In genomic region chr7:16049576-16049915, GRCm38 (mm10) we compare ENCODE assay signal across 8 mouse cellular contexts. TPM values are rescaled to one million over a fixed set of nuclear protein-coding genes. Genes with fewer than 3 reads are reported as not detected.
DNase-seq lines count a peak whose midpoint lies in the region; ATAC-seq and TF ChIP-seq lines count a peak whose summit lies in the region.

No protein-coding gene starts in this region.

- no peaks in the 10 kb centered on the region for H3K27me3 ChIP-seq in heart, adult 2 months (ENCODE audit: control insufficient read depth, insufficient read depth, low read length)
- no peaks in the 10 kb centered on the region for H3K27me3 ChIP-seq in forebrain, embryonic 16.5 days (replicated peaks; ENCODE audit: control insufficient read depth, insufficient read depth, low read length)
- H3K27me3 ChIP-seq in liver, embryonic 16.5 days (ENCODE audit: control insufficient read depth, insufficient read depth, low read depth, low read length), result no peaks in the 10 kb centered on the region

- no peak for ATAC-seq in forebrain, embryonic 16.5 days
- no peak for ATAC-seq in liver, embryonic 16.5 days (ENCODE audit: low read depth)
- ATAC-seq in activated CD4-positive, CD25-positive, alpha-beta regulatory T cell, adult 4 months, result no peak

- no peaks in the 10 kb centered on the region for H3K9me3 ChIP-seq in forebrain, embryonic 16.5 days (ENCODE audit: control insufficient read depth, low read length)
- no peaks in the 10 kb centered on the region for H3K9me3 ChIP-seq in liver, embryonic 16.5 days (replicated peaks; ENCODE audit: control insufficient read depth, low read length)

- peaks cover 20% of the 10 kb centered on the region for H3K4me1 ChIP-seq in heart, adult 2 months (ENCODE audit: control insufficient read depth, insufficient read depth, low read length)
- H3K4me1 ChIP-seq in forebrain, embryonic 16.5 days (replicated peaks; ENCODE audit: control insufficient read depth, insufficient read depth, low read length), result peaks cover 44% of the 10 kb centered on the region
- H3K4me1 ChIP-seq in liver, embryonic 16.5 days (ENCODE audit: control insufficient read depth, low read depth, low read length), result peaks cover 58% of the 10 kb centered on the region

- H3K79me2 ChIP-seq in heart, adult 2 months (replicated peaks; ENCODE audit: control insufficient read depth, insufficient read depth, low read length), result 0 out of 2 replicates have a peak, but pooled peaks cover 1% of the 10 kb centered on the region

- intact Hi-C loops in heart, adult 2 months (cut with DNase I), result loop anchor here (5.0 kb wide), 1 partner anchor 127 kb away; the partner anchor contains the start of gene Selenow
- intact Hi-C loops in heart, postnatal 36 days (cut with DNase I), result no loop called here

- TF ChIP-seq EP300 in heart, adult 2 months (IDR thresholded peaks at IDR 0.05; ENCODE audit: insufficient read depth, low read depth, low read length), result no peak

- WGBS in heart, adult 2 months, result 76% methylated on average over 7 of the region's 7 CpGs
- 83% methylated on average over 7 of the region's 7 CpGs for WGBS in forebrain, embryonic 16.5 days
- WGBS in liver, embryonic 16.5 days (ENCODE audit: insufficient replicate concordance), result 54% methylated on average over 7 of the region's 7 CpGs

- DNase-seq in heart, adult 2 months, result no peak
- DNase-seq in heart, postnatal 36 days, result no peak
- peak; percentile 56 to 59 for DNase-seq in B cell, adult 2 months
- DNase-seq in right cerebral cortex, postnatal 10 days (ENCODE audit: low spot score in 2 of 2), result no peak
- no peak for DNase-seq in layer of hippocampus, adult 8-10 months (ENCODE audit: low spot score in 2 of 2)

- H3K4me2 ChIP-seq in forebrain, embryonic 16.5 days (ENCODE audit: low read length), result peak overlapping the region; percentile 83
- peak overlapping the region; percentile 95 for H3K4me2 ChIP-seq in liver, embryonic 16.5 days (ENCODE audit: low read depth, low read length)

- H3K4me3 ChIP-seq in heart, adult 2 months, result no peak overlapping the region
- peak overlapping the region; percentile 84 for H3K4me3 ChIP-seq in forebrain, embryonic 16.5 days (replicated peaks; ENCODE audit: low read length)
- peak overlapping the region; percentile 89 for H3K4me3 ChIP-seq in liver, embryonic 16.5 days (ENCODE audit: low read depth, low read length)

- no peak for TF ChIP-seq POLR2A in heart, adult 2 months (IDR thresholded peaks at IDR 0.05; ENCODE audit: insufficient read depth, low read depth, low read length)

- H3K27ac ChIP-seq in heart, adult 2 months, result peak overlapping the region; percentile 72; the same call in 1 of the 2 replicates
- no peak overlapping the region for H3K27ac ChIP-seq in forebrain, embryonic 16.5 days (ENCODE audit: low read length)
- peak overlapping the region; percentile 89 for H3K27ac ChIP-seq in liver, embryonic 16.5 days (ENCODE audit: low read length)

- H3K9ac ChIP-seq in heart, adult 2 months (ENCODE audit: low read depth, low read length), result no peak overlapping the region
- H3K9ac ChIP-seq in forebrain, embryonic 16.5 days (replicated peaks; ENCODE audit: low read depth, low read length), result no peak overlapping the region; the same call in 1 of the 2 replicates
- H3K9ac ChIP-seq in liver, embryonic 16.5 days (ENCODE audit: low read depth, low read length), result peak overlapping the region; percentile 92

- no peak for TF ChIP-seq CTCF in heart, adult 2 months (IDR thresholded peaks at IDR 0.05)

- H3K36me3 ChIP-seq in heart, adult 2 months (ENCODE audit: control insufficient read depth, insufficient read depth, low read length), result no peaks in the 10 kb centered on the region
- no peaks in the 10 kb centered on the region for H3K36me3 ChIP-seq in forebrain, embryonic 16.5 days (ENCODE audit: control insufficient read depth, insufficient read depth)
- no peaks in the 10 kb centered on the region for H3K36me3 ChIP-seq in liver, embryonic 16.5 days (ENCODE audit: control insufficient read depth, insufficient read depth)

RNA-seq across cellular contexts. Expression of gene Bicra, which starts 1.8 kb away (rescaled TPM):
- total RNA-seq in heart, adult 2 months (2021), result 1 to 10 TPM; 5.8 to 7.5 TPM
- polyA plus RNA-seq in heart, adult 2 months (2012; rRNA removed), result 5.9 and 8.4 TPM in 2 replicates
- total RNA-seq in heart, postnatal 36 days (2021), result 1 to 10 TPM; 8.1 to 8.2 TPM
- polyA plus RNA-seq in forebrain, embryonic 16.5 days (2015; fragmentation: Nextera tagmentation; extraction: Ambion mirVana), result 9.0 and 11.2 TPM in 2 replicates
- polyA plus RNA-seq in liver, embryonic 16.5 days (2015; fragmentation: Nextera tagmentation; extraction: Ambion mirVana), result 1.4 and 1.9 TPM in 2 replicates
- total RNA-seq in layer of hippocampus, adult 8-10 months (2022), result 10 to 100 TPM; 15.4 to 20.0 (median 17.2) TPM
- polyA plus RNA-seq in activated CD4-positive, CD25-positive, alpha-beta regulatory T cell, adult 4 months (2017; shearing (Covaris generic)), result 1 to 10 TPM; 3.7 TPM

RNA-seq across cellular contexts. Expression of gene Zfp541, which starts 12.1 kb away (rescaled TPM):
- total RNA-seq in heart, adult 2 months (2021), result not detected
- polyA plus RNA-seq in heart, adult 2 months (2012; rRNA removed), result 0.02 and 0.03 TPM in 2 replicates
- total RNA-seq in heart, postnatal 36 days (2021), result not detected
- 0.14 TPM in 1 of 2 replicates, not detected in the other for polyA plus RNA-seq in forebrain, embryonic 16.5 days (2015; fragmentation: Nextera tagmentation; extraction: Ambion mirVana)
- polyA plus RNA-seq in liver, embryonic 16.5 days (2015; fragmentation: Nextera tagmentation; extraction: Ambion mirVana), result not detected in 2 replicates
- under 1 TPM; 0.67 to 0.98 (median 0.84) TPM for total RNA-seq in layer of hippocampus, adult 8-10 months (2022)
- polyA plus RNA-seq in activated CD4-positive, CD25-positive, alpha-beta regulatory T cell, adult 4 months (2017; shearing (Covaris generic)), result under 1 TPM in 1 of 2 experiments, not detected in 1; 0.11 TPM

RNA-seq across cellular contexts. Expression of gene Napa, which starts 48.7 kb away (rescaled TPM):
- 10 to 100 TPM; 74.0 to 95.3 TPM for total RNA-seq in heart, adult 2 months (2021)
- 147 and 165 TPM in 2 replicates for polyA plus RNA-seq in heart, adult 2 months (2012; rRNA removed)
- 10 to 100 TPM; 81.3 to 84.7 TPM for total RNA-seq in heart, postnatal 36 days (2021)
- polyA plus RNA-seq in forebrain, embryonic 16.5 days (2015; fragmentation: Nextera tagmentation; extraction: Ambion mirVana), result 197 and 220 TPM in 2 replicates
- polyA plus RNA-seq in liver, embryonic 16.5 days (2015; fragmentation: Nextera tagmentation; extraction: Ambion mirVana), result 162 and 163 TPM in 2 replicates
- total RNA-seq in layer of hippocampus, adult 8-10 months (2022), result 100 to 1,000 TPM; 289 to 306 (median 297) TPM
- 100 to 1,000 TPM; 162 to 259 TPM for polyA plus RNA-seq in activated CD4-positive, CD25-positive, alpha-beta regulatory T cell, adult 4 months (2017; shearing (Covaris generic))

Comparison
In these comparisons a context has a peak if more than half of its experiments do, and no peak if none do; other contexts are left out.
1. DNase-seq: peak in B cell, adult 2 months (2 of 2); none in heart, adult 2 months (0 of 2), heart, postnatal 36 days (0 of 2), right cerebral cortex, postnatal 10 days (0 of 2) and layer of hippocampus, adult 8-10 months (0 of 2).